Mouse (Mus musculus): ENCODE measurements around the gene Tmem132c. TPM values are rescaled to one million over a fixed set of nuclear protein-coding genes. Genes with fewer than 3 reads are reported as not detected.

The Tmem132c gene
- polyA plus RNA-seq, 1 experiment, result 13.8 TPM

DNA sequence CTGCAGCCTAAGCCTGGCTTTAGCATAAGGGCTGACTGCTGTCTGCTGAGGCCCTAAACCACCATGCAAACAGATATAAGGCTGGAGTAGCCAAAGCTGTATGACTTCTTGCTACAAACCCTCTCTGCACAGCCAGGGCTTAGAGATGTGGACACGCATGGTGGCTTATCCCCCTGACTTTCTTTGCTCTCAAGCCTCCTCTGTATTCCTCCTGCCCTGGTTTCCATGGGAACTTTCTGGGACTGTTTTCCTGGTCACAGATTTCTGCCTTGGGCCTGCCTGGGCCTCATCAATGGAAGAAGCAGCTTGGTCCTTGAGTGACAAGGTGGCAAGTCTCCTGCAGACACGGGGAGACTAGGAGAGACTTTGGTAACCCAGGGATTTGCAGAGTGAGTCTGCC lies 56.5 kb downstream of the Tmem132c start:
- 58% methylated on average over 2 of the region's 2 CpGs for WGBS
- no peak overlapping the region for H3K4me3 ChIP-seq (replicated peaks; ENCODE audit: extremely low read depth, low read depth, low read length)
- no peak for DNase-seq
- no peak for TF ChIP-seq CTCF (IDR thresholded peaks at IDR 0.05; ENCODE audit: insufficient read depth, low read length)
- TF ChIP-seq POLR2A (IDR thresholded peaks at IDR 0.05; ENCODE audit: borderline replicate concordance, extremely low read depth, low read depth, low read length), result no peak
- peaks cover 5% of the 10 kb centered on the region; the same call in 1 of the 2 replicates for H3K4me1 ChIP-seq (ENCODE audit: control insufficient read depth, insufficient read depth, low read length)

DNA sequence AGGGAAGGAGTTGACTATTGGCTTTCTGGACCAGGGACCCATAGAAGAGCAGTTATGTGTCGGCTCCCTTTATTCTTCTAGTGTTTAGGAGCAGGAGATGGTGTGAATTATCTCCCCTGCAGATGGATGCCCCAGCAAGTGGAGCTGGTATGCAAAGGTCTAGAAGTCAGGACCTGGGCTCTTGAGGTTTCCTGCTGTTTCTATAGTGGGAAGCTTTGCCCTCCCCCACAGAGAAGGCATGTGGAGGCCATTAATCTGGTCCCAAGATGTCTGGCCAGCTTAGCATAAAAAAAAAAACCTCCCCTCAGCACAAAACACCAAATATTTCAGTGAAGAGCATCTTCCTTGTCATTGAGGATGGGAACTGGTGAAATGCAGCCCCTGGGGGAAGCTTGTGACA lies 57.4 kb downstream of the Tmem132c start:
- Histone ChIP-seq H3K4me1 (ENCODE audit: control insufficient read depth, insufficient read depth, low read length) (peaks cover 5% of the 10 kb centered on the region; the same call in 1 of the 2 replicates), H3K4me3 (replicated peaks; ENCODE audit: extremely low read depth, low read depth, low read length) (no peak overlapping the region)
- WGBS, result 77% methylated on average over 1 of the region's 1 CpGs
- no peak for TF ChIP-seq POLR2A (IDR thresholded peaks at IDR 0.05; ENCODE audit: borderline replicate concordance, extremely low read depth, low read depth, low read length)
- no peak for TF ChIP-seq CTCF (IDR thresholded peaks at IDR 0.05; ENCODE audit: insufficient read depth, low read length)
- DNase-seq, result no peak

DNA sequence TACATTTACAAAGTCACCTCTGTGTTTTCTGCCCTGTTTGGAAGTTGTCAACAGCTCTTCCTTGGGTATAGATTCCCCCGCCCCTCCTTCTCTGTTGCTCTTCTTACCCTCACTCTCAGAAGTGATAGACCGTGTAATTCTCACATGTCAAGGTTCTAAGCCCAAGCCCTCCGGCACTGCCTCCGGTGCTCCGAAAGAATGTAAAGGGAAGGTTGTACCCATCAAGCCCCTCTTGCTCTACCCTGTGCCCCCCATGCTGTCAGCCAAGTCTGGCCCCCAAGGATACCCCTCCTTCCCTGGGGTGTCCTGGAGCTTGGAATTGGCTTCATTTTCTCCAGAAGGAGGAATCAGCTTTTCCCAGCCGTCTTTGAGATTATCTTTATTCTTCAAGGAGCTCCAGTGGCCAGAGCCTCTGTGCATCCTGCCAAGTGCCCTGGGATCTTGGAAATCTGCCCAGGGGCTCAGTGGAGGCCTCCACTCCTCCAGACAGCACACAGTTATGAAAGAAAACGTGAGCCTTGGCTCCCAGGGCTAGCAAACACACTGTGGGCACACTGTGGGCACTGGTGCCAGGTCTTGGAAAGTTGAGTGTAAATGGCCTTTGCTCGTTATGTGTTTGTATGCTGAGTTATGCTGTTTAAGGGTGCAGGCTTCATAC lies 59.1 kb downstream of the Tmem132c start:
- H3K4me1 ChIP-seq (ENCODE audit: control insufficient read depth, insufficient read depth, low read length), result peaks cover 5% of the 10 kb centered on the region; the same call in 1 of the 2 replicates
- no peak overlapping the region for H3K4me3 ChIP-seq (replicated peaks; ENCODE audit: extremely low read depth, low read depth, low read length)
- WGBS, result 41% methylated on average over 8 of the region's 8 CpGs
- no peak for DNase-seq
- TF ChIP-seq CTCF (IDR thresholded peaks at IDR 0.05; ENCODE audit: insufficient read depth, low read length) (no peak), POLR2A (IDR thresholded peaks at IDR 0.05; ENCODE audit: borderline replicate concordance, extremely low read depth, low read depth, low read length) (no peak)

DNA sequence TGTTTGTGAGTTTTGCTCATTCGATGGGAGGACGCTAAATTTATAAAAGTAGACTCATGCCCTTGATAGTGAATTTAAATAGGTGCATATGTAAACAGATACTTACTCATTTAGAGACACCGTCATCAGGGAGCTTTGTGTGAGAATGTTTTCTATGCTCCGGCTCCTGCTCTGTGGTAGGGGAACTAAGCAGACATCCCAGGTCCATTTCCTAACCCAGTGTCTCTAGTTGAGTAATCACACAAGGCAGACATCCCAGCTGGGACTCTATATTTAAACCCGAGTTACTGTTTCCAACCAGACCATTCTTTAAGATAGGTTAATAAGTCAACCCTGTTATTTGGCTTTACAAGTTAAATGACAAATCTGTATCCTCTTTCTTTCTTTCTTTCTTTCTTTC lies 63.7 kb downstream of the Tmem132c start:
- WGBS, result 65% methylated on average over 5 of the region's 5 CpGs
- Histone ChIP-seq H3K4me1 (ENCODE audit: control insufficient read depth, insufficient read depth, low read length) (peaks cover 5% of the 10 kb centered on the region; the same call in 1 of the 2 replicates), H3K4me3 (replicated peaks; ENCODE audit: extremely low read depth, low read depth, low read length) (no peak overlapping the region)
- no peak for DNase-seq
- TF ChIP-seq POLR2A (IDR thresholded peaks at IDR 0.05; ENCODE audit: borderline replicate concordance, extremely low read depth, low read depth, low read length), result no peak

DNA sequence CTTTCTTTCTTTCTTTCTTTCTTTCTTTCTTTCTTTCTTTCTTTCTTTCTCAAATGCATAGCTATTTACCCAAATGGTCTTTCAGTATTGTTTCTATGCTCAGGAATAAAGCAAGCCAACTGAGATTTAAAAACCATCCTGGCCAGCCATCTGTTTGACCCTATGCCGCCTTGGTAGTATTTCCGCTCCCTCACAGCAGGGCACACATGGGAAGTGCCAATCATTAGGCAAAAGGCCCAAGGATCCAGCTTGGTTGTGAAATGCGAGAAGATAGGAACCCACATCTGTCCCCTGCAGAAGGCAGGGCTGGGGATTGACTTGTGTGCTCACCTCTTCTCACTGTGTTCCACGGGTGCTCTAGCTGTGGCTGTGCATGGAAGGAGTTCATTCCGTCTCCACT lies 64.1 kb downstream of the Tmem132c start:
- 64% methylated on average over 5 of the region's 5 CpGs for WGBS
- H3K4me1 ChIP-seq (ENCODE audit: control insufficient read depth, insufficient read depth, low read length), result peaks cover 3% of the 10 kb centered on the region; the same call in 1 of the 2 replicates
- no peak overlapping the region for H3K4me3 ChIP-seq (replicated peaks; ENCODE audit: extremely low read depth, low read depth, low read length)

DNA sequence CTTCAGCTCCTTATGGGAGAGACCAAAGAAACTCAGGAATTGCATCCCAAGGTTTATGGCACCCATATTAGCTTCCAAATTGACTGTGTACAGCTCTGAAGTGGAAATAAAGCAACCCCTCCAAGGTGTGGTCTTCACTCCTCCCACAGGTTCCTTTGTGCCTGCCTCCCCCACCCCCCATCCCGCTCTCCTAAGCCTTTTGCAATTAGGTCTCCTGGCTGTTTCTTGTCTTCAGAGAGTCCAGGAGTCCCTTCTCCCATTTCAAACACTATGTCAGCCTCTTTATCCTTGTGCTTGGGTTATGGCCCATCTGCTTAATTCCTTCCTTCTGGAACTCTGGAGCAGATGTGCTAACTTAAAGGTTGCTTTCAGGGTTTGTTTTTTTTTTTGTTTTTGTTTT lies 65.1 kb downstream of the Tmem132c start:
- TF ChIP-seq POLR2A (IDR thresholded peaks at IDR 0.05; ENCODE audit: borderline replicate concordance, extremely low read depth, low read depth, low read length) (no peak), CTCF (IDR thresholded peaks at IDR 0.05; ENCODE audit: insufficient read depth, low read length) (no peak)
- whole genome bisulfite sequencing, result 56% methylated on average over 1 of the region's 1 CpGs
- Histone ChIP-seq H3K4me3 (replicated peaks; ENCODE audit: extremely low read depth, low read depth, low read length) (no peak overlapping the region), H3K4me1 (ENCODE audit: control insufficient read depth, insufficient read depth, low read length) (no peaks in the 10 kb centered on the region)
- DNase-seq, result no peak

More for the DNA sequence above, 64.1 kb downstream of the Tmem132c start:
- no peak for DNase-seq
- TF ChIP-seq CTCF (IDR thresholded peaks at IDR 0.05; ENCODE audit: insufficient read depth, low read length) (no peak), POLR2A (IDR thresholded peaks at IDR 0.05; ENCODE audit: borderline replicate concordance, extremely low read depth, low read depth, low read length) (no peak)

DNA sequence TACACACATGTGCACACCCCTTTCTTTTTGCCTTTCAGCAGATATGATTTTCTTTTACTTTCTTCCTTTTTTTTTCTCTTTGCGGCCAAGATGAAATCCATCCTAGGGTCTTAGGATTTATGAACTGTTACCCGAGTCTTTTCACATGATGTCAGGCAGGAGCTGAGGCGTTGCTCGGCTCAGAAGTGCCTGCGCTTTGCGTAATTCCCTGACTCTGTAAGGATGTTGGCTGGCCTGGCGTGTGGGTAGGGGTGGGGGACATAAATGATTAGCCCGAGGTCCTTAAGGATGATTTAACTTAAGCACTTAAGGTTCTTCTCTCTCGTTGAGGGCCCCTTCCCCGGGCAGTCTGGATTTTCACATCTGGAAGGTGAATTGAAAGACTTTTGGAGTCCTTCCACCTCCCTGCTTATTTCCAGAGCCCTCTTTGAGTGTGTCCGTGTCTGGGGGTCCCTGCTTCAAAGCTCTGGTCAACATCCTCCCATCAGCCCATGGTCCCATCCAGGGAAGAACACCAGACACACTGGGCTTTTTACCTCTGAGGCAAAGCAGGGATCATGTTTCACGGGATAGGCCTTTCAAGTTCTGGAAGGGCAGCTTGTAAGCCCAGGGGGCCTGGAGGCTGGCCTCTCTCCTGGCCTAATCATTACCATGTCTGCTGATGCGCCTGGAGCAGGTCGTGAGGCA lies 68.9 kb downstream of the Tmem132c start:
- 31% methylated on average over 14 of the region's 14 CpGs for WGBS
- no peak for TF ChIP-seq POLR2A (IDR thresholded peaks at IDR 0.05; ENCODE audit: borderline replicate concordance, extremely low read depth, low read depth, low read length)
- no peak for TF ChIP-seq CTCF (IDR thresholded peaks at IDR 0.05; ENCODE audit: insufficient read depth, low read length)
- Histone ChIP-seq H3K4me3 (replicated peaks; ENCODE audit: extremely low read depth, low read depth, low read length) (no peak overlapping the region), H3K4me1 (ENCODE audit: control insufficient read depth, insufficient read depth, low read length) (no peaks in the 10 kb centered on the region)
- no peak for DNase-seq

DNA sequence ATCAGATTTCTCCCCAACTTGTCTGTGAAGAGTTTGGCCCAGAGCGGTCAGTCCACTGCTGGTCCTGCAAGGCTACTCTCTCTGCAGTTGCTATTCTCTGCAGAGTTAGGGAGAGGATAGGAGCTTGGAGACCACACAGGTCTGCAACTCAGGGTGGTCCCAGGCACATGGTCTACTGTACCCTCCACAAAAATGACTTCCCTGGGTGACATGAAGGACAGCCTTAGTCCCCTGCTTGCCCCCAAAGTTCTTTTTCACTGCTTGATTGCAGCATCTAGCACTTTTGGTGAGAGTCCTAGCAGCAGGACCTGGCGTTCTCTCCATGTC lies 69.4 kb downstream of the Tmem132c start:
- TF ChIP-seq CTCF (IDR thresholded peaks at IDR 0.05; ENCODE audit: insufficient read depth, low read length), result no peak
- TF ChIP-seq POLR2A (IDR thresholded peaks at IDR 0.05; ENCODE audit: borderline replicate concordance, extremely low read depth, low read depth, low read length), result no peak
- Histone ChIP-seq H3K4me3 (replicated peaks; ENCODE audit: extremely low read depth, low read depth, low read length) (no peak overlapping the region), H3K4me1 (ENCODE audit: control insufficient read depth, insufficient read depth, low read length) (no peaks in the 10 kb centered on the region)
- no peak for DNase-seq
- WGBS, result 73% methylated on average over 2 of the region's 2 CpGs

DNA sequence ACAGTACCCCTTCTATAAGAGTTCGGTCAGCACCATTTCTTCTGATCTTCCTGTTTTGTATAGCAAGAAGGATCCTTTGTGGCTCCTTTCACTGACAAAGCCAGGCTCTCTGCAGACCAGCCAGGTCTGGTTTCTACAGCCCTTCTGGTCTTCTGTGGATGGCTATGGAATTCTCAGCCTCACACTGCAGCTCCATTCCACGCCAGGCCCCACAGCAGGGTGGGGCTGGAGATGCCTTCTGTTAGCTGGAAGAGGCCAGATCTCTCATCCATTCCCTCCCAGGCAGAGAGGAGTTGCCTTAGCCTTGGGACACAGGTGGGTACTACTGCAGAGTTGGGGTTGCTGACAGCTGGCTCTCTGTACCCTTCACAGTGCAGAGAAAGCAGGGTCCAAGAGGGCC lies 72.0 kb downstream of the Tmem132c start:
- WGBS, result 79% methylated on average over 2 of the region's 2 CpGs
- no peaks in the 10 kb centered on the region for H3K4me1 ChIP-seq (ENCODE audit: control insufficient read depth, insufficient read depth, low read length)
- no peak for DNase-seq
- H3K4me3 ChIP-seq (replicated peaks; ENCODE audit: extremely low read depth, low read depth, low read length), result no peak overlapping the region
- TF ChIP-seq CTCF (IDR thresholded peaks at IDR 0.05; ENCODE audit: insufficient read depth, low read length), result no peak
- no peak for TF ChIP-seq POLR2A (IDR thresholded peaks at IDR 0.05; ENCODE audit: borderline replicate concordance, extremely low read depth, low read depth, low read length)
